Mouse (Mus musculus) liver, embryonic 13.5 days (tissue): Measurements from ENCODE around the gene Cby3. TPM values are rescaled to one million over a fixed set of nuclear protein-coding genes. Genes with fewer than 3 reads are reported as not detected.
"Not testable (repeated sequence)": the region's sequence is repeated elsewhere in the genome, so short reads cannot be mapped to it uniquely, and the experiment has no call there.

Experiments used
- ATAC-seq: fragments of 200-750 bp; cut with Nextera tagmentation; 2 replicates; pipeline ENCODE4 v1.8.0; 2017; ENCODE audit warnings: low read depth, mild to moderate bottlenecking, moderate number of reproducible peaks, moderate library complexity
- DNase-seq: peaks from one replicate; pipeline ENCODE4 v3.0.0; 2022
- H3K27ac ChIP-seq: fragments of 300-500 bp; sonication (generic); 2 replicates; pipeline ENCODE4 v1.5.1; 2015; ENCODE audit warnings: moderate library complexity, mild to moderate bottlenecking, inconsistent platforms
- H3K27me3 ChIP-seq: fragments of 300-500 bp; sonication (generic); 2 replicates; pipeline ENCODE4 v1.6.1; 2015; ENCODE audit warnings: mild to moderate bottlenecking, inconsistent platforms
- H3K36me3 ChIP-seq: fragments of 300-500 bp; sonication (generic); 2 replicates; pipeline ENCODE4 v1.6.1; 2015; ENCODE audit warnings: mild to moderate bottlenecking, inconsistent platforms
- H3K4me1 ChIP-seq: fragments of 300-500 bp; sonication (generic); replicated peaks from 2 replicates; pipeline ENCODE4 v1.6.1; 2015; ENCODE audit warnings: inconsistent platforms
- H3K4me2 ChIP-seq: fragments of 300-500 bp; sonication (generic); 2 replicates; pipeline ENCODE4 v1.6.1; 2015; ENCODE audit warnings: inconsistent platforms, mild to moderate bottlenecking, moderate library complexity
- H3K4me3 ChIP-seq: fragments of 300-500 bp; sonication (generic); replicated peaks from 2 replicates; pipeline ENCODE4 v1.5.1; 2015; ENCODE audit warnings: mild to moderate bottlenecking, inconsistent platforms
- H3K9ac ChIP-seq: fragments of 300-500 bp; sonication (generic); 2 replicates; pipeline ENCODE4 v1.6.1; 2015; ENCODE audit warnings: mild to moderate bottlenecking, inconsistent platforms
- H3K9me3 ChIP-seq: fragments of 300-500 bp; sonication (generic); replicated peaks from 2 replicates; pipeline ENCODE4 v1.6.1; 2016; ENCODE audit warnings: inconsistent platforms
- WGBS: fragments of 180-500 bp; shearing (Covaris S2); methylation state at CpG from one replicate; pipeline ENCODE4 v1.1.7; 2015; ENCODE audit not compliant: insufficient replicate concordance; 5-methylcytosine and 5-hydroxymethylcytosine counted together
- polyA plus RNA-seq: library from polyadenylated mRNA; unstranded; fragments of >200 nt; fragmentation: Nextera tagmentation; extraction: Ambion mirVana; gene quantifications from 2 replicates; pipeline ENCODE4 v1.2.1, GENCODE M21; 2015

Cby3 gene
- polyA plus RNA-seq, 1 experiment from 2014 or later, result not detected

DNA sequence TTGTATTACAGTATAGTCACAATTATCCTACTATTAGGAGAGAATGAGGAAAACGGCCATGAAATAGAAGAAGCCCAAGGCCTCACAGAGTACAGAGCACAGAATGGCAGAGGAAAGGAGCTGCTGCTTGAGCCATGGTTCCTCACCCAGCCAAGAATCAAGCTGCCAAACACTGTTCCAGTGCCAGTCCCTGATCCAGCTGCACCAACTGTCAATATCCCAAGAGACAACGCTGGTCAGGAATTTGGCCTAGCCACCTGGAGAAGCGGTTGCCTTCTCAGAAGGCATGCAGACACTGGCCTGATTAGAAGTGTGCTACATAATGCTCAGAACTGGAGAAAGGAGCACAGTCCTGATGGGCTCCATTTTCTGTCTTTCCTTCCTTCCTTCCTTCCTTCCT is 21.1 kb upstream of the Cby3 start:
- H3K4me1 ChIP-seq, result peaks cover 2% of the 10 kb centered on the region
- no peak overlapping the region for H3K27ac ChIP-seq
- no peaks in the 10 kb centered on the region for H3K9me3 ChIP-seq
- no peak overlapping the region for H3K4me2 ChIP-seq
- H3K9ac ChIP-seq, result no peak overlapping the region
- no peaks in the 10 kb centered on the region for H3K27me3 ChIP-seq
- no peak for ATAC-seq
- no peak for DNase-seq
- no peaks in the 10 kb centered on the region for H3K36me3 ChIP-seq
- WGBS, result 79% methylated on average over 3 of the region's 3 CpGs
- H3K4me3 ChIP-seq, result no peak overlapping the region

DNA sequence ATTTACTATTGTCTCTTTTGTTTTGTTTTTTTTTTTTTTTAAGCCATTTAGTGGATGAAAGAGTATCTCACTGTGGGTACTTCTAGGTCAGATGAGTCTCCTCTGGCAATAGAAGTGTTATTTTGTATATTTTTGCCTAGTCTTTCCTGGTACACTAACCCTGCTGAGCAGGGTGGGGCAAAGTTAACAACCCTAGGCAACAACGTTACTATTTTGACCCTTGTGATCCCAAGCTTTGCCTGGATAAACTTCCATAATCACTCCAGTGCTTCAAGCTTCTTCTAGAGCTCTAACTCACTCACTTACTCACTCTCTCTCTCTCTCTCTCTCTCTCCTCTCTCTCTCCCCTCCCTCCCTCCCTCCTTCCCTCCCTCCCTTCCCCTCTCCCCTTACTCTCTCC is 18.1 kb upstream of the Cby3 start:
- no peaks in the 10 kb centered on the region for H3K4me1 ChIP-seq

GRCm38 (mm10) chr11:50336891-50337290 is 17.4 kb upstream of the Cby3 start:
- Histone ChIP-seq H3K27me3 (no peaks in the 10 kb centered on the region), H3K4me3 (no peak overlapping the region), H3K4me1 (no peaks in the 10 kb centered on the region), H3K27ac (no peak overlapping the region), H3K9me3 (no peaks in the 10 kb centered on the region), H3K36me3 (no peaks in the 10 kb centered on the region), H3K9ac (no peak overlapping the region), H3K4me2 (no peak overlapping the region)
- WGBS, result 34% methylated on average over 4 of the region's 4 CpGs
- ATAC-seq (no peak), DNase-seq (no peak)

More for the DNA sequence above, 18.1 kb upstream of the Cby3 start:
- DNase-seq, result no peak
- Histone ChIP-seq H3K36me3 (no peaks in the 10 kb centered on the region), H3K9me3 (no peaks in the 10 kb centered on the region), H3K4me3 (no peak overlapping the region), H3K27me3 (no peaks in the 10 kb centered on the region), H3K9ac (no peak overlapping the region), H3K27ac (no peak overlapping the region), H3K4me2 (no peak overlapping the region)
- WGBS, result 45% methylated on average over 1 of the region's 1 CpGs
- ATAC-seq, result no peak

DNA sequence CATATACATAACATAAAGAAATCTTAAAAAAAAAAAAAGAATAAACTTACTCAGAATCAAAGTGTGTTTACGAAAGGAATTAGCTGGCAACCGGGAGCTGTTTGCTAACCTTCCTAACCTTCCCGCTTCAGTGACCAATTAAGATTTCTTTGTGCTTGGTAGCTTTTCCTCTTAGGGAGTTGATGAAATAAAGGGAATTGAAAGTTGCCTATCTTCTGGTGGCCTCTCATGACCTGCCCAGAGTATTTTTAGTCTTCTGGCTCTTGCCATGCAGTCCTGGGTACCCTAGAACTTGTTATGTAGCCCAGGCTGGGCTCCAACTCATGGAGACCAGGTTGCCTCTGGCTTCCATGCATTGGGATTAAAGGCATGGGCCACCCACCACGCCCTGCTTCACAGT is 8.8 kb upstream of the Cby3 start:
- Histone ChIP-seq H3K27ac (no peak overlapping the region), H3K27me3 (no peaks in the 10 kb centered on the region), H3K4me2 (no peak overlapping the region), H3K9ac (no peak overlapping the region), H3K36me3 (no peaks in the 10 kb centered on the region), H3K4me3 (no peak overlapping the region), H3K9me3 (no peaks in the 10 kb centered on the region), H3K4me1 (no peaks in the 10 kb centered on the region)
- 70% methylated on average over 4 of the region's 4 CpGs for WGBS
- no peak for DNase-seq
- ATAC-seq, result no peak

DNA sequence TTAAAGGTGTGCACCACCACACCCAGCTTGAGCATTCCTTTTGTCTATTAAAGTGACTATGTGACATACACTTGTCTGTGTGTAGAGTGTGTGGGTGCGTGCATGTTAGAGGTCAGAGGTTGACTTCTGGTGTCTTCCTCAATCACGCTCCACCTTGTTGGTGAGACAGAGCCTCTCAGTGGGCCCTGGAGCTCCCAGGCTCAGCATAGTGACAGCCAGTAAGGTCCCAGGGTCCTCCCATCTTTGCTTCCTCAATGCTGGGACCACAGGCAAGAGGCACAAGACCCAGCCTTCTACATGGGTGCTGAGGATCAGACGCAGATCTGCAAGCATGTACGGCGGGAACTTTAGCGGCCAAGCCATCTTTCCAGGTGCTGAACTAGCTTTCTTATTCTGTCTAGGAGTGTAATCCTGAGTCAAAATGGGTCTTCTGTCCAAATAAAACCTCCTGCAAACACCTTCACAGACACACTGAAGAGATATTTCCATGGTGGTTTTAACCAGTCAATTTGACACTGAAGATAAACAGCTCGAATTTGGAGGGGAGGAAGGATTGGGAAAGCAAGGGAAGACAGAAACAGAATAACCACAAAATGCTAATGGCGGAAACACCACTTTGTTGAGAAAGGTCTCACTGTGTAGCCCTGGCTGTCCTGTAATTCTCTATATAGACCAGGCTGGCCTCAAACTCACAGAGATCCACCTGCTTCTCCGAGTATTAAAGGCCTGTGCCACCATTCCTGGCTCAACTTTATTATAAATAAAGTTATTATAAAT is 7.8 kb upstream of the Cby3 start:
- Histone ChIP-seq H3K9me3 (no peaks in the 10 kb centered on the region), H3K27ac (no peak overlapping the region; the same call in 1 of the 2 replicates), H3K36me3 (no peaks in the 10 kb centered on the region), H3K4me1 (no peaks in the 10 kb centered on the region), H3K4me2 (no peak overlapping the region), H3K4me3 (no peak overlapping the region), H3K27me3 (no peaks in the 10 kb centered on the region), H3K9ac (no peak overlapping the region)
- ATAC-seq (no peak), DNase-seq (no peak)
- 63% methylated on average over 9 of the region's 9 CpGs for WGBS

DNA sequence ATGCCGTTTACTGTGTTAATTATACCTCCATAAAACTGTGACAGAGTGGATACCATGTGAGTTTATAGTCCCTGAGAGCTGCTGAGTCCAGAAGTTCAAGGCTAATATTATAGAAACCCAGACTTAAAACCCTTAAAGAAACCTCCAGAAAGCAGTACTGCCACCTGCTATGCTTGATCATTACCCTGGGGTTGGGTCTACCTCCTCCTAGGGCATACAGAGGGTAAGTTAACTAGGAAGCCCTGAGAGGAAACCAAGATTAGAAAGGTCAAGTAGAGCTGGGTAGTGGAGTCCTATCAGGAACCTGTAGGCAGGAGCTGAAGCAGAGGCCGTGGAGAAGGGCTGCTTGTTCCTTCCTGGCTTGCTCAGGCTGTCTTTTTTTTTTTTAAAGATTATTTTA is 2.1 kb upstream of the Cby3 start:
- H3K27me3 ChIP-seq, result no peaks in the 10 kb centered on the region
- H3K36me3 ChIP-seq, result no peaks in the 10 kb centered on the region
- H3K4me1 ChIP-seq, result peaks cover 8% of the 10 kb centered on the region
- no peak overlapping the region for H3K9ac ChIP-seq
- WGBS, result 65% methylated on average over 2 of the region's 2 CpGs
- H3K4me2 ChIP-seq, result no peak overlapping the region
- ATAC-seq (no peak), DNase-seq (no peak)
- no peak overlapping the region for H3K27ac ChIP-seq
- no peaks in the 10 kb centered on the region for H3K9me3 ChIP-seq
- H3K4me3 ChIP-seq, result no peak overlapping the region

DNA sequence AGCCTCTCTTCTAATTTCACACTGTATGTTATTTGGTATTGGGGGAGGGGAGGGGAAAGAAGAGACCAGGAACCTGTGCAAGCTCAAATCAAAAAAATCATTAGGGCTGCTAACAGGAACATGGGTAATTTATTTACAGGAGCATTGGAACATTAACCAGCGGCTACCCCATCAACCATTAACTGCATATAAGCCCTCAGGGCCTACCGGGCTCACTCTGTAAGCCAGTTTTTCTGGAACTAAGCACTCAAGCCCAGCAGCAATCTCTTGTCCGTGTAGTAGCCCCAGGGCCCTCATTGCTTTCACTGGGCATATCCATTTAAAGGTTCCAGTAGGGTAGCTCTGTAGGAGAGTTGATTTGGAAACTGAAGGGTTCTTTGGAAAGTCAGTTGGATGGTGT is 589 bp downstream of the Cby3 start:
- DNase-seq, result no peak
- Histone ChIP-seq H3K4me3 (no peak overlapping the region), H3K9ac (no peak overlapping the region), H3K4me1 (peaks cover 21% of the 10 kb centered on the region), H3K27ac (peak overlapping the region; percentile 31; the same call in 1 of the 2 replicates), H3K4me2 (no peak overlapping the region), H3K9me3 (no peaks in the 10 kb centered on the region), H3K36me3 (no peaks in the 10 kb centered on the region), H3K27me3 (peaks cover 26% of the 10 kb centered on the region)
- 55% methylated on average over 3 of the region's 3 CpGs for WGBS
- ATAC-seq, result no peak

DNA sequence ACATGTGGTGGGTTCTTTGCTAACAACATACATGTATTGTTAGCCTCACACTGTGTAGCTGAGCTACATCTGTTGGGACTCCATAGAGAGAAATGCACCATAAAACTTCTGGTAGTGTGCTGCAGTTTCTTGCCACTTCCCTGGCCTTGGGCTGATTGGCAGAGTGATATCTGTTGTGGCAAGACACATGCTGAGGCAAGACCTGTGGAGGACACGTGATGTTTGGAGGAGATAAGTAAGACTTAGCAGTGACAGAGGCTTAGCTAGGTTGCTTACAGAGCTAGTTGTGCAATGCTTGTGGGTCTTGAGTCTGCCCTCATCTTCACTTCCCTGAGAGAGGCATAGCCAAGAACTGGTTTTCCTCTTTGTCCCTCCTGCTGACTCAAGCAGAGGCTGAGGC is 1.1 kb downstream of the Cby3 start:
- Histone ChIP-seq H3K9ac (no peak overlapping the region), H3K4me3 (no peak overlapping the region), H3K27me3 (peaks cover 31% of the 10 kb centered on the region), H3K9me3 (no peaks in the 10 kb centered on the region), H3K27ac (peak overlapping the region; percentile 31), H3K4me1 (peaks cover 24% of the 10 kb centered on the region), H3K4me2 (no peak overlapping the region), H3K36me3 (no peaks in the 10 kb centered on the region)
- no peak for DNase-seq
- ATAC-seq, result peak; percentile 53; the same call in 1 of the 2 replicates
- WGBS, result 11% methylated on average over 1 of the region's 1 CpGs

DNA sequence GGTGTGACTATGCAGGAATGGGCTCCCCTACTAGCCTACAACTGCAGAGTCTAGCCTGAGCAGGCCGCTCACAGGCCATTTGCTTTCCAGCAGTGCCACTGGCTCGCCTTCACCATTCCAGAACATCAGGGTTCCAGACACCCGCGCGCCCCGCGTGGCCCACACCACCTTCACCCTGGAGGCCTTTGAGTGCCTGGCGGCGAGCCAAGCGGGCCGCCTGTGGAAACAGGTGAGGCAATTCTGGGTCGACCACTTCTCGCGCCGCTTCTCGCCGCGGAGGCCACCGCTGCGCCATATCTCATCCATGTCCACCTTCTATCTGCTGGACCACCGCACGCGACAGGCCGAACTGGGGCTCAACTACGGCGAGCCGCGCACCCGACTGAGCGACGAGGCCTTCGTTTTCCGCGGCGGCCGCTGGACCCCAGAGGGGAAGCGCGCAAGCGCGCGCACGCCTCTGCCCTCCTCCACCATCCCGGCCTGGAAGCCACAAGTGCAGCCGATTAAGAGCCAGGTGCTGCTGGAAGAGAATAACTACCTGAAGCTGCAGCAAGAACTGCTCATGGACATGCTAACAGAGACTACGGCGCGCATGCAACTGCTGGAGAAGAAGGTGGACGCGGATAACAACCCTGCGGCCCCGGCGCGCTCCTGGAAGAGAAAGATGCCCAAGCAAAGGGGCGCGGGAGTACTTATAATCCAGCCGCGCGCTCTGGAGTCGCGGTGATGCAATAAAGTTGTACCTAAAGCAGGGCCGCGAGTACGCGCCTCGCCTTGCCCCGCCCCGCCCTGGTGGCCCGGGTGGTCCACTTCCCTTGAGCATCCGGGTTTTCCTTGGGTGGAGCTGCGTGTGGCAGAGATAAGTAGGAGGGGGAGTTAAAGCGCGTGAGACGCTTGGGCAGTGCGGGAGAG is 4.9 kb downstream of the Cby3 start:
- ATAC-seq (peak; percentile 47), DNase-seq (peak; percentile 48)
- H3K27me3 ChIP-seq, result peaks cover 40% of the 10 kb centered on the region
- H3K4me2 ChIP-seq, result peak overlapping the region; percentile 83
- no peak overlapping the region for H3K27ac ChIP-seq
- H3K36me3 ChIP-seq, result no peaks in the 10 kb centered on the region
- H3K4me3 ChIP-seq, result peak overlapping the region; percentile 62
- H3K9me3 ChIP-seq, result no peaks in the 10 kb centered on the region
- H3K4me1 ChIP-seq, result peaks cover 24% of the 10 kb centered on the region
- peak overlapping the region; percentile 63 for H3K9ac ChIP-seq
- WGBS, result 4% methylated on average over 74 of the region's 74 CpGs

- Histone ChIP-seq H3K27me3 (peaks cover 40% of the 10 kb centered on the region), H3K4me1 (peaks cover 26% of the 10 kb centered on the region)
- H3K4me2 ChIP-seq, H3K27ac ChIP-seq, DNase-seq, H3K9me3 ChIP-seq, ATAC-seq, H3K4me3 ChIP-seq, H3K36me3 ChIP-seq, H3K9ac ChIP-seq: not testable (repeated sequence)
- 40% methylated on average over 1 of the region's 1 CpGs for WGBS
These were observed 7.0 kb downstream of the Cby3 start for GRCm38 (mm10) chr11:50361282-50361681.

GRCm38 (mm10) chr11:50364548-50364947 is 10.3 kb downstream of the Cby3 start:
- H3K9me3 ChIP-seq, result no peaks in the 10 kb centered on the region
- no peak overlapping the region for H3K4me2 ChIP-seq
- peaks cover 17% of the 10 kb centered on the region for H3K27me3 ChIP-seq
- WGBS, result 5% methylated on average over 4 of the region's 4 CpGs
- ATAC-seq (no peak), DNase-seq (peak; percentile 61)
- H3K9ac ChIP-seq, result no peak overlapping the region
- no peaks in the 10 kb centered on the region for H3K36me3 ChIP-seq
- no peak overlapping the region for H3K4me3 ChIP-seq
- H3K27ac ChIP-seq, result no peak overlapping the region
- H3K4me1 ChIP-seq, result peaks cover 16% of the 10 kb centered on the region
